In the genomic region with DNA sequence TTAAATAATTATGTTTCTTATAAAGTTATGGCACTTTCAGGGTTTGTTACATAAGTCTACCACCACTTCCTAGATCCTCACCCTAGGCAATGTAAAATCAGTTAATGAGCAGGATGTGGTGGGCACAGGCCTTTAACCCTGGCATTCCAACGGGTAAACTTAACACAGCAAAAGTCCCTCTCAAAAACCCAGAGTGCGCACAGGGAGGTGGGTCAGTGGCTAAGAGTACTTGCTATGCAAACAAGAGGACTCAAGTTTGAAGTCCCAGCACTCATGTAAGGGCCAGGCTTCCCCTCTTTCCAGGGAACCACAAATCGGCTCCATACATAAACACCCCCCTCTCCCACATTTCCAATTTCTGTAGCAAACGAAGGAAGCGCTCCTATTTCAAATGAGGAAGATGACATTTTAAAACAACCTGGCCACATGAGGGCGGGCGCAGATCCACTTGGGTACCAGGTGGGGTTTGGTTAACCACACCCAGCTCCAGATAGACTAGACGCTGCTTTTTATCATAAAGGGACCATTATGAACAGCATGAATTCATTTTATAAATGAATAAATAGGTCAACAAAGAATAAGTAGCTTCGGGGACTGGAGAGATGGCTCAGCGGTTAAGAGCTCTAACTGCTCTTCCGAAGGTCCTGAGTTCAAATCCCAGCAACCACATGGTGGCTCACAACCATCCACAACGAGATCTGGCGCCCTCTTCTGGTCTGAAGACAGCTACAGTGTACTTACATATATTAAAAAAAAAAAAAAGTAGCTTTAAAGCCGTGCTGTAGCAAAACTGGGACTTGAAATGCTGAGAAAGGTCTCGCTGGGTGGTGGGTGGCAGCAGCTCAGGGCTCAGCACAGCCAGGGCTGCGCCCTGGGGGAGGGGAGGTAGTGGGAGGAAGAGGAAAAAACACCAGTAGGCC, we compare ENCODE assay signal across 8 mouse cellular contexts. TPM values are rescaled to one million over a fixed set of nuclear protein-coding genes. Genes with fewer than 3 reads are reported as not detected.
A peak's percentile ranks its signal among the peaks of the same experiment; 100 is the strongest.
DNase-seq lines count a peak whose midpoint lies in the region; ATAC-seq and TF ChIP-seq lines count a peak whose summit lies in the region.

No protein-coding gene starts in this region.

- H3ac ChIP-seq in myocyte (ENCODE audit: control insufficient read depth, insufficient read length), result no peak overlapping the region

- no peak for DNase-seq in forebrain, embryonic 14.5 days (ENCODE audit: low spot score)
- peak; percentile 47 for DNase-seq in thymus, adult 2 months
- DNase-seq in thymus, adult 18-20 months, result no peak
- DNase-seq in urinary bladder, postnatal 4 days (ENCODE audit: low spot score in 2 of 2), result no peak
- no peak for DNase-seq in right cerebral cortex, adult 2 months (ENCODE audit: low spot score in 2 of 2)

- TF ChIP-seq CTCF in thymus, adult 2 months (IDR thresholded peaks at IDR 0.05; ENCODE audit: borderline replicate concordance, control insufficient read depth, extremely low read depth, insufficient read depth, low read length, poor library complexity), result no peak; the same call in 1 of the 2 replicates

- H3K9me3 ChIP-seq in forebrain, embryonic 12.5 days, result no peaks in the 10 kb centered on the region
- H3K9me3 ChIP-seq in forebrain, embryonic 14.5 days (replicated peaks; ENCODE audit: control insufficient read depth, low read length), result no peaks in the 10 kb centered on the region
- no peaks in the 10 kb centered on the region for H3K9me3 ChIP-seq in kidney, embryonic 16.5 days (ENCODE audit: low read length)

- H3K4me1 ChIP-seq in forebrain, embryonic 12.5 days, result peaks cover 33% of the 10 kb centered on the region
- peaks cover 14% of the 10 kb centered on the region; the same call in 1 of the 2 replicates for H3K4me1 ChIP-seq in forebrain, embryonic 14.5 days (ENCODE audit: control insufficient read depth, insufficient read depth, low read length)
- H3K4me1 ChIP-seq in thymus, adult 2 months (replicated peaks; ENCODE audit: control insufficient read depth, insufficient read depth, low read length), result peaks cover 22% of the 10 kb centered on the region
- H3K4me1 ChIP-seq in kidney, embryonic 16.5 days (ENCODE audit: insufficient read depth, low read length), result peaks cover 42% of the 10 kb centered on the region

- no peak for TF ChIP-seq POLR2A in thymus, adult 2 months (IDR thresholded peaks at IDR 0.05; ENCODE audit: control insufficient read depth, extremely low read depth, insufficient read depth, low read length, poor library complexity)
- no peak for TF ChIP-seq POLR2A in myocyte (IDR thresholded peaks at IDR 0.05; ENCODE audit: insufficient read length, low read depth)

- H3K4me3 ChIP-seq in forebrain, embryonic 12.5 days (replicated peaks), result no peak overlapping the region
- no peak overlapping the region for H3K4me3 ChIP-seq in forebrain, embryonic 14.5 days (ENCODE audit: low read depth, low read length)
- H3K4me3 ChIP-seq in thymus, adult 2 months (ENCODE audit: control insufficient read depth, insufficient read depth, low read length), result no peak overlapping the region
- H3K4me3 ChIP-seq in kidney, embryonic 16.5 days (ENCODE audit: low read length), result no peak overlapping the region
- H3K4me3 ChIP-seq in myocyte, result peak overlapping the region; percentile 27

- H3K36me3 ChIP-seq in forebrain, embryonic 12.5 days (replicated peaks), result peaks cover 33% of the 10 kb centered on the region
- H3K36me3 ChIP-seq in forebrain, embryonic 14.5 days (ENCODE audit: control insufficient read depth, insufficient read depth, low read length), result peaks cover 26% of the 10 kb centered on the region
- H3K36me3 ChIP-seq in thymus, adult 2 months (ENCODE audit: control insufficient read depth, insufficient read depth, low read length), result peaks cover 28% of the 10 kb centered on the region
- peaks cover 42% of the 10 kb centered on the region for H3K36me3 ChIP-seq in kidney, embryonic 16.5 days (ENCODE audit: insufficient read depth, low read length)
- H3K36me3 ChIP-seq in myocyte (ENCODE audit: control insufficient read depth, insufficient read depth), result peaks cover 49% of the 10 kb centered on the region

- no peaks in the 10 kb centered on the region for H3K27me3 ChIP-seq in forebrain, embryonic 12.5 days
- no peaks in the 10 kb centered on the region for H3K27me3 ChIP-seq in forebrain, embryonic 14.5 days (replicated peaks; ENCODE audit: control insufficient read depth, insufficient read depth, low read length)
- H3K27me3 ChIP-seq in thymus, adult 2 months (ENCODE audit: control insufficient read depth, insufficient read depth, low read length), result no peaks in the 10 kb centered on the region
- no peaks in the 10 kb centered on the region for H3K27me3 ChIP-seq in kidney, embryonic 16.5 days (ENCODE audit: insufficient read depth, low read length)
- H3K27me3 ChIP-seq in myocyte (ENCODE audit: control insufficient read depth, insufficient read depth, insufficient read length), result no peaks in the 10 kb centered on the region

- 85% methylated on average over 16 of the region's 16 CpGs for WGBS in forebrain, embryonic 12.5 days
- 87% methylated on average over 16 of the region's 16 CpGs for WGBS in forebrain, embryonic 14.5 days
- WGBS in thymus, adult 2 months, result 59% methylated on average over 16 of the region's 16 CpGs
- 84% methylated on average over 16 of the region's 16 CpGs for WGBS in kidney, embryonic 16.5 days

- 0 out of 2 replicates have a peak overlapping the region, but pooled peaks have one; percentile 13 for H3K27ac ChIP-seq in forebrain, embryonic 12.5 days
- no peak overlapping the region for H3K27ac ChIP-seq in forebrain, embryonic 14.5 days (ENCODE audit: low read depth, low read length)
- H3K27ac ChIP-seq in thymus, adult 2 months (ENCODE audit: control insufficient read depth, insufficient read depth, low read length), result no peak overlapping the region
- H3K27ac ChIP-seq in kidney, embryonic 16.5 days (ENCODE audit: low read length), result peak overlapping the region; percentile 98

- H3K79me2 ChIP-seq in myocyte (ENCODE audit: control insufficient read depth, insufficient read depth), result peaks cover 66% of the 10 kb centered on the region

- ATAC-seq in forebrain, embryonic 12.5 days (ENCODE audit: low FRiP score), result no peak
- ATAC-seq in forebrain, embryonic 14.5 days, result no peak
- ATAC-seq in kidney, embryonic 16.5 days (ENCODE audit: low FRiP score, low TSS enrichment), result no peak

- H3K4me2 ChIP-seq in forebrain, embryonic 12.5 days, result no peak overlapping the region
- H3K4me2 ChIP-seq in forebrain, embryonic 14.5 days (ENCODE audit: low read length), result no peak overlapping the region
- peak overlapping the region; percentile 81; the same call in 1 of the 2 replicates for H3K4me2 ChIP-seq in kidney, embryonic 16.5 days (replicated peaks; ENCODE audit: low read depth, low read length)
- H3K4me2 ChIP-seq in myocyte (ENCODE audit: low read depth), result peak overlapping the region; percentile 79

- no peak overlapping the region for H3K9ac ChIP-seq in forebrain, embryonic 12.5 days
- no peak overlapping the region for H3K9ac ChIP-seq in forebrain, embryonic 14.5 days (ENCODE audit: low read length)
- H3K9ac ChIP-seq in kidney, embryonic 16.5 days (replicated peaks; ENCODE audit: low read length), result no peak overlapping the region

TF ChIP-seq in myocyte, 11 proteins besides CTCF, POLR2A, EP300 and RAD21:
- no peak for TF ChIP-seq USF1 (IDR thresholded peaks at IDR 0.05; ENCODE audit: low read depth)
- TF ChIP-seq TCF12 (IDR thresholded peaks at IDR 0.05; ENCODE audit: insufficient read depth, poor library complexity, severe bottlenecking), result no peak
- no peak for TF ChIP-seq CEBPB (IDR thresholded peaks at IDR 0.05; ENCODE audit: insufficient read depth, poor library complexity, severe bottlenecking)
- TF ChIP-seq MYOG (IDR thresholded peaks at IDR 0.05; ENCODE audit: control insufficient read depth in 1 of 3, insufficient read depth in 1 of 3, insufficient read length in 2 of 3, low read depth in 2 of 3), result no peak
- TF ChIP-seq TCF3 (IDR thresholded peaks at IDR 0.05; ENCODE audit: insufficient read length, low read depth), result no peak
- TF ChIP-seq REST (IDR thresholded peaks at IDR 0.05; ENCODE audit: insufficient read depth, insufficient read length), result no peak
- no peak for TF ChIP-seq POLR2AphosphoS2 (IDR thresholded peaks at IDR 0.05; ENCODE audit: insufficient read length, low read depth)
- TF ChIP-seq MYOD1 (IDR thresholded peaks at IDR 0.05; ENCODE audit: control insufficient read depth in 1 of 3, insufficient read length in 2 of 3, low read depth in 2 of 3), result no peak
- no peak for TF ChIP-seq MAX (IDR thresholded peaks at IDR 0.05; ENCODE audit: low read depth)
- no peak for TF ChIP-seq SRF (IDR thresholded peaks at IDR 0.05; ENCODE audit: control insufficient read depth, insufficient read length, low read depth)
- no peak for TF ChIP-seq E2F4 (IDR thresholded peaks at IDR 0.05; ENCODE audit: insufficient read depth)

RNA-seq across cellular contexts. Expression of gene Myom1, which starts 10.5 kb away (rescaled TPM):
- polyA plus RNA-seq in forebrain, embryonic 12.5 days (2016; fragmentation: Nextera tagmentation; extraction: Ambion mirVana), result 1.7 and 2.0 TPM in 2 replicates
- 0.82 and 1.0 TPM in 2 replicates for polyA plus RNA-seq in forebrain, embryonic 14.5 days (2014; fragmentation: Nextera tagmentation; extraction: Ambion mirVana)
- 1.9 and 6.8 TPM in 2 replicates for polyA plus RNA-seq in thymus, adult 2 months (2012; rRNA removed)
- 4.5 and 4.7 TPM in 2 replicates for polyA plus RNA-seq in kidney, embryonic 16.5 days (2015; fragmentation: Nextera tagmentation; extraction: Ambion mirVana)
- polyA plus RNA-seq in myocyte (2012; fragmentation: generic; extraction: Trizol), result 52.7 TPM

RNA-seq across cellular contexts. Expression of gene Myl12a, which starts 10.7 kb away (rescaled TPM):
- 265 and 294 TPM in 2 replicates for polyA plus RNA-seq in forebrain, embryonic 12.5 days (2016; fragmentation: Nextera tagmentation; extraction: Ambion mirVana)
- 143 and 158 TPM in 2 replicates for polyA plus RNA-seq in forebrain, embryonic 14.5 days (2014; fragmentation: Nextera tagmentation; extraction: Ambion mirVana)
- polyA plus RNA-seq in thymus, adult 2 months (2012; rRNA removed), result 121 and 144 TPM in 2 replicates
- polyA plus RNA-seq in kidney, embryonic 16.5 days (2015; fragmentation: Nextera tagmentation; extraction: Ambion mirVana), result 680 and 696 TPM in 2 replicates
- polyA plus RNA-seq in myocyte (2012; fragmentation: generic; extraction: Trizol), result 880 TPM

Comparison
In these comparisons a context has a peak if more than half of its experiments do, and no peak if none do; other contexts are left out.
1. H3K27ac ChIP-seq: peak in forebrain, embryonic 12.5 days (single experiment) and kidney, embryonic 16.5 days (single experiment); none in forebrain, embryonic 14.5 days (single experiment) and thymus, adult 2 months (single experiment).
2. H3K4me2 ChIP-seq: peak in kidney, embryonic 16.5 days (single experiment) and myocyte (single experiment); none in forebrain, embryonic 12.5 days (single experiment) and forebrain, embryonic 14.5 days (single experiment).